Mouse (Mus musculus) hematopoietic stem cell, adult 5-6 weeks (primary cell): ENCODE measurements around the gene Vmn1r66. TPM values are rescaled to one million over a fixed set of nuclear protein-coding genes. Genes with fewer than 3 reads are reported as not detected.
"Not testable (repeated sequence)": the region's sequence is repeated elsewhere in the genome, so short reads cannot be mapped to it uniquely, and the experiment has no call there.

Experiments
- ATAC-seq, 2 experiments: fragments of 125-278 bp in 1 of 2; replicated peaks in 1 of 2; 2 replicates each; pipeline ENCODE4 v1.8.0; 2016 to 2017; ENCODE audit warnings: inconsistent platforms in 2 of 2, mild to moderate bottlenecking in 2 of 2, moderate number of reproducible peaks in 2 of 2, low read depth in 1 of 2, moderate TSS enrichment in 1 of 2; ENCODE audit not compliant: low FRiP score in 2 of 2, poor library complexity in 2 of 2, severe bottlenecking in 2 of 2, insufficient read depth in 1 of 2, low TSS enrichment in 1 of 2
- total RNA-seq: library from RNA; stranded (forward); fragments of 172-1452, 232-1000 nt; gene quantifications from 2 replicates; pipeline ENCODE4 v1.2.3, GENCODE M21; 2017

Gene Vmn1r66
- not detected in 2 replicates for total RNA-seq

DNA sequence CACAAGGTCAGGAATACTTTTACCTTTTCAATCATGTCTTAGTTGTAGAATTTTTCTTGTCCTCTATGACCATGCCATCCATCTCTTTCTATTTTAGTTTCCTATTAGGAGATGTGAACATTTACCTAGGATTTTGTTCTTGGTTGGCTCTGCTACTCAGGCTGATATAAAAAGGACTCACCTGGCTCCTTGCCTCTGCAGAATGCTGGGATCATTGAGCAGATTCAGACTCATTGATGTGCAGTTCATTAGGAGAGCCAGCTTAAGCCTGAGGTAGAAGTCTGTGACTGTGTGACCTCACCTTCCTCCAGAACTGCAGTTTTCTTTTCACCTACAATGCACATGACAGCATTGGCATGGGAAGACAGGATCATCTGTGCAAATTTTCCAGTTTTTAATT is at the start of gene Vmn1r66:
Gene Vmn1r66, minus strand, starts transcription at position 101 of the 400 bp plus-strand sequence.
- no peak for ATAC-seq

- ATAC-seq, result not testable (repeated sequence)
Observed at GRCm38 (mm10) chr7:10325462-10325861, 47.7 kb upstream of the Vmn1r66 start.

DNA sequence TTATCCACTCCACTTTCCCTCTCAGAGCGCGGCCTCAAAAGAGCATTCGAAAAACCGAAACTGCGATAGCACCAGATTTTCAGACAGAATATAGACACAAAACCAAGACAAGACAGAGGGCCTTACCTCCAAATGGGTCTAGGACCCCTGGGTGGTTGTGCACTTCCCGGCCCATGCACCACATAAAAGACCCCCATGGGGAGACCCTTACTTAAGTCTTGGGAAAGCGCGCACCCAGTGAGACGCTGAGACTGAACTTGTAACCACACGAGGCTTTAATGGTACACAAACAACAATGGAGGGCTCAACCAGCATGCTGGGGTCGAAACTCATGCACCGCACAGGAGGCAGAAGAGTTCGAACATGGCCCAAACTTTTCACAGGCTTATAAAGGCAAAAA is 25.7 kb downstream of the Vmn1r66 start:
- ATAC-seq, result no peak

DNA sequence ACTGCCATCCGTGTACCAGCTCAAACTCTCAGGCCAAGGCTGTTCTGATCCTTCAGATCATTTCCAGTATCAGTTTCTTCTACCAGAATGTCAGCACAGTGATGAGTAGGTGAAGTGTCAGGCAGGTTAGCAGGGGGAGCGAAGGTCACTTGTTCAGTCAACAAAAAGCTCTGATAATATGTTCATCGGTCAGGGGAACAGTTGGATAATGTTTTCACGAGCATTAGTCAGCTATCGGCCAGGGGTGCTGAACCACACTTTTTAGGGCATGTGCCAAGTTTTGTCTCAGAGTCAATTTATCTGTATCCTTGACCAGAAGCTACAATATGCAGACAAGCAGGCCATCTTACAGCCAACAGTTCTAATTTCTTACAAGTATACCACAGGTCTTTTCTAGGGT is 28.7 kb downstream of the Vmn1r66 start:
- no peak for ATAC-seq

Other genes starting within 250 kb of the Vmn1r66 start
- gene Vmn2r50, start 224.7 kb downstream of the Vmn1r66 start, total RNA-seq, result not detected in 2 replicates
- gene Vmn2r51, start 172.3 kb downstream of the Vmn1r66 start, total RNA-seq, result not detected in 2 replicates
- not detected in 2 replicates for gene Vmn2r52, start 101.4 kb downstream of the Vmn1r66 start, total RNA-seq
- gene Vmn1r67, start 165.3 kb upstream of the Vmn1r66 start, total RNA-seq, result not detected in 2 replicates
- 6.8 and 7.8 TPM in 2 replicates for gene Zik1, start 217.4 kb upstream of the Vmn1r66 start, total RNA-seq